Mouse (Mus musculus): ENCODE measurements around the gene Hnrnph3.

DNA sequence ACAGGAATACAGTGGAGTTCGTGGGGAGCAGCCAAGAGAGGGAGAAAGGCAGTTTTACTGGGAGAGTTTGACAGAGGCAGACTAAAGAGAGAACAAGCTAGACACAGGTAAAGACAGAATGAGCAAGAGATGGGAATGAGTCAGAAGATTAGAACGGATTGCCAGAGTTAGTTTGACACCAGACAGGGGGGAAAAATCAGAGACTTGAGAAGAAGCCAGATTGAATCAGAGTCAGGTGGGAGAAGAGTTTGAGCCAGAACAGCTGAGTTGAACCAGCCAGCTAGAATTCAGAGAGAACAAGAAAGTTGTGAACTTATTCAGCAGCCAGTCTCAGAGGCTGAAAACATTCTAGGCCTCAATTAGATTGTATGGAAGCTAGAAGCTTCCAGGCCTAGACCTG is 35.8 kb upstream of the Hnrnph3 start, which contains the start of gene Pbld1:
- TF ChIP-seq CTCF (conservative IDR thresholded peaks at IDR 0.05; ENCODE audit: insufficient read depth, insufficient read length, low read depth, low read length) (no peak), POLR2A (IDR thresholded peaks at IDR 0.05; ENCODE audit: low read depth, low read length) (no peak)
